Comparison of ENCODE assay signal across 8 mouse cellular contexts in genomic region chr3:30855604-30856458, GRCm38 (mm10). TPM values are rescaled to one million over a fixed set of nuclear protein-coding genes. Genes with fewer than 3 reads are reported as not detected.
DNase-seq lines count a peak whose midpoint lies in the region; ATAC-seq lines count a peak whose summit lies in the region.

TSS of gene Gpr160 (plus strand) at chr3:30855950.

- peak within 1 kb of the TSS; percentile 52 for H3K4me3 ChIP-seq in intestine, embryonic 15.5 days (replicated peaks)

- H3K27ac ChIP-seq in intestine, embryonic 15.5 days = peak within 1 kb of the TSS; percentile 52; the same call in 1 of the 2 replicates

- peak within 1 kb of the TSS; percentile 82 for H3K4me2 ChIP-seq in intestine, embryonic 15.5 days (replicated peaks)

- intact Hi-C loops in left cerebral cortex, postnatal 25 days (cut with DNase I) = no loop called here

- no peaks in the 10 kb centered on the region for H3K27me3 ChIP-seq in intestine, embryonic 15.5 days (replicated peaks)

- no peaks in the 10 kb centered on the region for H3K4me1 ChIP-seq in intestine, embryonic 15.5 days (replicated peaks)

- under 1% methylated on average over 75 of the region's 75 CpGs for WGBS in intestine, embryonic 15.5 days

- no peaks in the 10 kb centered on the region for H3K9me3 ChIP-seq in intestine, embryonic 15.5 days

- ATAC-seq in intestine, embryonic 15.5 days = peak; percentile 96

- H3K36me3 ChIP-seq in intestine, embryonic 15.5 days = no peaks in the 10 kb centered on the region

- H3K9ac ChIP-seq in intestine, embryonic 15.5 days = peak within 1 kb of the TSS; percentile 55

- peak; percentile 60 to 69 for DNase-seq in adrenal gland, adult 18-20 months (ENCODE audit: low spot score in 2 of 2)
- peak; percentile 13 for DNase-seq in embryo, embryonic 11.5 days (ENCODE audit: low read depth, low spot score)
- peak; percentile 28 to 50 for DNase-seq in gastrocnemius, postnatal 4 days (ENCODE audit: low spot score in 2 of 2)
- peak; percentile 49 to 53 for DNase-seq in left cerebral cortex, postnatal 25 days (ENCODE audit: low spot score in 2 of 2)
- peak; percentile 65 for DNase-seq in mesoderm, embryonic 11.5 days (ENCODE audit: low read depth, low spot score)
- peak; percentile 23 for DNase-seq in right cerebral cortex, postnatal 25 days
- DNase-seq in urinary bladder, postnatal 36 days (ENCODE audit: low spot score in 2 of 2) = peak; percentile 66 to 73

RNA-seq across cellular contexts. Expression of gene Gpr160, which starts in this region (rescaled TPM):
- 1 to 10 TPM; 1.2 to 1.8 TPM for total RNA-seq in adrenal gland, adult 18-20 months (2021)
- 1 to 10 TPM; 1.6 to 1.9 TPM for total RNA-seq in gastrocnemius, postnatal 4 days (2021)
- polyA plus RNA-seq in intestine, embryonic 15.5 days (2015; fragmentation: Nextera tagmentation; extraction: Ambion mirVana) = 9.3 and 10.2 TPM in 2 replicates
- total RNA-seq in left cerebral cortex, postnatal 25 days (2021) = under 1 TPM; 0.48 to 0.66 TPM

Comparison
In these comparisons a context has a peak if more than half of its experiments do, and no peak if none do; other contexts are left out.
1. Peak in every context shown above with its lines: DNase-seq, ATAC-seq, H3K4me3 ChIP-seq and H3K27ac ChIP-seq.
2. Peak in DNase-seq in left cerebral cortex, postnatal 25 days; RNA of the gene not detected or under 1 TPM.
3. DNase-seq: peak in every context shown above with its lines; median percentile 70 in urinary bladder, postnatal 36 days; 65 in mesoderm, embryonic 11.5 days; 64 in adrenal gland, adult 18-20 months; 51 in left cerebral cortex, postnatal 25 days; 39 in gastrocnemius, postnatal 4 days; 23 in right cerebral cortex, postnatal 25 days; 13 in embryo, embryonic 11.5 days.